Mouse (Mus musculus) right cerebral cortex, postnatal 25 days (tissue): ENCODE data around the gene Ankrd54.
"Not testable (repeated sequence)": the region's sequence is repeated elsewhere in the genome, so short reads cannot be mapped to it uniquely, and the experiment has no call there.

ENCODE experiments used
- DNase-seq: peaks from one replicate; pipeline ENCODE4 v3.0.0; 2022

Gene Ankrd54

GRCm38 (mm10) chr15:79040501-79041416 lies 21.9 kb downstream of the Ankrd54 start:
- DNase-seq = no peak

DNA sequence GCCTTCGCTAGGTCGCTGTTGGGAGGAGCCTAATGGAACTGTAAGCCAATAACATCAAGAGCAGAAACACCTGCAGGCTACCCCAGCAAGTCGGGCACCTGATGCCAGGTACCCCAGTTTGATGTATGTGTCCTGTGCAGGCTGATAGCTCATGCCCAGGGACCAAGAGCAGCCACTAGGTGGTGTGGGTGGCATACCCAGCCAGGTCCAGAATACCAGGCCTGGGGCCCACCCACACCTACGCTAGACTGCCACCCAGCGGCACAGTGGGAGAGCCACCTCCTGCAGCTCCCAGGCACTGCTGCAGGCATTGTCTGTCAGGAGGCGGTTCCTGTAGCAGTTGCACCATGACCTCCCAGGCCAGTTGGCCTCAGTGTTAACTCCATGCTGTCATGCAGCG lies 23.8 kb downstream of the Ankrd54 start:
- peak; percentile 51 for DNase-seq

DNA sequence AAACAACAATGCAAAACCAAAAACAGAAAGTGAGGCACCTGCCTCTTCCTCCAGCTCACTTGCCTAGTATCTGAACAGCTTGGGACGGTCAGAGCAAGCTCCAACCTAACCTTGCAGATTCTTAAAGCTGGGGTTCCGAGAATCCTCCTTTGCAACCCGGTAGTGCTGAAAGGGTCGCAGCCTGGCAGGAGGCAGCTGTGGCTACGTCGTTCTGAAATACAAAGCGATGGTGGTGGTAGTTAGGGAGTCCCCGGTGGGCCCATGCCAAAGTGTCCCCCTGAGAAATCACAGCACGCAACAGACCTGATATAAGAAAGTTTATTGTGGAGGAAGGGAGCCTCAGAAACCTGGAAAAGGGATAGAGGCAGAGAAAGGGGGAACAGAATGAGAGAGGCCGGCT lies 24.4 kb downstream of the Ankrd54 start:
- no peak for DNase-seq

GRCm38 (mm10) chr15:79037913-79038328 lies 24.8 kb downstream of the Ankrd54 start:
- DNase-seq = peak; percentile 49

GRCm38 (mm10) chr15:79031908-79032307 lies 30.8 kb downstream of the Ankrd54 start:
- not testable (repeated sequence) for DNase-seq

DNA sequence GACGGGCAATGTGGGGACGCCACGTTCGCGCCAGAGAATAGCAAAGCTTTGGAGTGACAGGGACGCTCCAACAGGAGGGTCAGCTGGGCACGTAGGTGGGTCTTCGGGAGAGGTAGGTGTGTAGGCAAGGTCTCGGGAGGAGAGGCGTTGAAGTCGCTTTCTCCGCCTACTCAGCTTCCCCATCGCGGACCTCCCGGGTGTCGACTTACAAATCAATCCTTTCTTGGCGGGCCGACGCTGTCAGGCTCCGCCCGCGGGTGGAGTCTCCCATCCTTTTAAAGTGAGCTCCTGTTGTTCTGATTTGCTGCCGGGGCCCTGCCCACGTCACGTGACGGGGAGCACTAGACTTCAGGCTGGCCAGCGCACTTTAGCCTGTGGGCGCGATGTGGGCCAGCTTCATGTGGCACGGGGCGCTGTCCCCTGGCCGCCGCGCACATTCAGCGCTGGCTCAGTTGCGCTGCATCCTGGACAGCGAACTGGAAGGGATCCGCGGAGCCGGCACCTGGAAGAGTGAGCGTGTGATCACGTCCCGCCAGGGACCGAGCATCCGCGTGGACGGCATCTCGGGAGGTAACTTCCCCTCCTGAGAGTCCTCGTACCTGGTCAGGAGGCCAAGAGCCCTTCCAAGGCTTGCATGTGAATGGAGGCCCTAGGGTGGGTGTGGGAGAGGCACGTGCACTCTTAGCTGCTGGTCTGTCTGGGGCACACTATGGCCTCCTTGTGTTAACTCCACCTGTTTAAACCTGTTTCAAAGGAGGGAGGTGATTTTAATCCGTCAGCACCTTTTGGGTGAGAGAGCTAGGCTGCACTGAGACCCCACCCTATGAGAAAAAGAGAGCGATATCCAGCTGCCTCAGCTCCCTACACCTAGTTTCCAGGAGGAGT lies 31.9 kb downstream of the Ankrd54 start:
- peak; percentile 89 for DNase-seq

- no peak for DNase-seq
Measured at GRCm38 (mm10) chr15:79029519-79030241, 33.0 kb downstream of the Ankrd54 start.

DNA sequence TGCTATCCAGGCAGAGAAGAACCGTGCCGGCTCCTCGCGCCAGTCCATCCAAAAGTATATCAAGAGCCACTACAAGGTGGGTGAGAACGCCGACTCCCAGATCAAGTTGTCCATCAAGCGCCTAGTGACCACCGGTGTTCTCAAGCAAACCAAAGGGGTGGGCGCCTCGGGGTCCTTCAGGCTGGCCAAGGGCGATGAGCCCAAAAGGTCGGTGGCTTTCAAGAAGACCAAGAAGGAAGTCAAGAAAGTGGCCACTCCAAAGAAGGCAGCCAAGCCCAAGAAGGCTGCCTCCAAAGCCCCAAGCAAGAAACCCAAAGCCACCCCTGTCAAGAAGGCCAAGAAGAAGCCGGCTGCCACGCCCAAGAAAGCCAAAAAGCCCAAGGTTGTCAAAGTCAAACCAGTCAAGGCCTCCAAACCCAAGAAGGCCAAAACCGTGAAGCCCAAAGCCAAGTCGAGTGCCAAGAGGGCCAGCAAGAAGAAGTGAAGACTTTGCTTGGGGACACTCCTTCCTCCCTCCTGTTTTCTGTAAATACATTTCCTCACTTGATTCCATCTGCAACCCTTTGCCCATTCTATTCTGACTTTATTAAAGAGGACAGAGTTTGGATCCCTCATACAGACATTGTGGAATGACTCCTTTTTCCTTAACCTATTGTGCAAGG lies 33.7 kb downstream of the Ankrd54 start:
- no peak for DNase-seq

GRCm38 (mm10) chr15:79028237-79028738 lies 34.4 kb downstream of the Ankrd54 start, which contains the start of gene H1f0:
TSS of gene H1f0 (plus strand) at chr15:79028450.
- peak; percentile 97 for DNase-seq

GRCm38 (mm10) chr15:79027291-79028205 lies 35.1 kb downstream of the Ankrd54 start:
- DNase-seq = no peak

GRCm38 (mm10) chr15:79026511-79027290 lies 36.0 kb downstream of the Ankrd54 start:
- DNase-seq = no peak

DNA sequence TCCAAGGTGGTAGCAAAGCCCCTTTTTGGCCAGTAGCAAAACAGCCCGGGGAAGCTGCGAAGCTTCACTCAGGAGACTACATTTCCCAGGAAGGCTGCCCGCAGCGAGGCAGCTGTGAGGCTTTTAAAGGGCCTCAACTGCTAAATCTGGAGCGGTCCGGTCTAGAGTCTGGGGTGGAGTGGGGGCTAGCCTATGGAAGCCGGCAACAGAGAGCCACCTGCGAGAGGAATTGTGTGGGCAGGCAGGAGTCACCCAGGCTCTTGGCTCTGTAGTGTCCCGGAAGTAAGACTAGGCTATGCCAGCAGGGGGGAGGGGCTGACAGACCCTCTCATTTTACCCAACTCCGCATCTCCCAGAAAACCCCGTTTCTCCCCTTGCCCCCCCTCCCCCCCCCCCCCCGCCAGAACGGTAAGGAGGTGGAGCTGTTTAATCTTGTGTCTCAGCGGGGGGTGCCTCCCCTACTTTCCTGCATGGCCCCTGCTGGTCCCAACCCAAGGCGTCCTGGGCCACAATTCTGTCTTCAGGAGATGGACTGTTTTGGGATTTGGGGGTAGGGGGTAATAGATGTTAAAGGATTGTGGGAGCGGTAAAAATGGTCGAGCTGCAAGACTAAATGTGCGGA lies 36.9 kb downstream of the Ankrd54 start:
- peak; percentile 45 for DNase-seq

GRCm38 (mm10) chr15:79023366-79023765 lies 39.3 kb downstream of the Ankrd54 start:
- DNase-seq = no peak

DNA sequence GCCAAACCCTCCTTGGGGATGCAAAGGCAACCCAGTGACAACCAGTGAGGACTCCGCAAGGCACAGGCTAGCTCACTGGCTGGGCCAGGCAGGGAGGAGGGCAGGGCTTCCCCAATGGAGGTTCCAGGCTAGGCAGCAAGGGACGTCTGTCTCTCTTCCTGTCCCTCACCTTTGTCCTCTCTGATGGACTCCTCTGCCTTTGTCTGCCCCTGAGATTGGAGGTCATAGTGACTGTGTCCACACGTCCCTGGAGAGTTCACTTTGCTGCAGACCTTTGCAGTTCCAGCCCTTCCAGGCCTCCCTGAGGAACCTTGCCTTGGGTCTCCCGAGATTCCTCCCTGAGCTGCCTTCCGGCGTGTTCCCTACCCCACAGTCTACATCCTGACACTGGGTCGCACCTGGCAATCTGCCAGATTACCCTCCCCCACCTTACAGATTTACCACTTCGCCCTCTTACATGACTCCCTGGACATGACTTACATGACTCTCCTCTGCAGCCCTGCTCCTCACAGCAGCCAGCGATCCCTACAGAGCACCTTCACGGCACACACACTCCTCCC lies 39.9 kb downstream of the Ankrd54 start:
- no peak for DNase-seq

GRCm38 (mm10) chr15:79018886-79019285 lies 43.8 kb downstream of the Ankrd54 start:
- no peak for DNase-seq

DNA sequence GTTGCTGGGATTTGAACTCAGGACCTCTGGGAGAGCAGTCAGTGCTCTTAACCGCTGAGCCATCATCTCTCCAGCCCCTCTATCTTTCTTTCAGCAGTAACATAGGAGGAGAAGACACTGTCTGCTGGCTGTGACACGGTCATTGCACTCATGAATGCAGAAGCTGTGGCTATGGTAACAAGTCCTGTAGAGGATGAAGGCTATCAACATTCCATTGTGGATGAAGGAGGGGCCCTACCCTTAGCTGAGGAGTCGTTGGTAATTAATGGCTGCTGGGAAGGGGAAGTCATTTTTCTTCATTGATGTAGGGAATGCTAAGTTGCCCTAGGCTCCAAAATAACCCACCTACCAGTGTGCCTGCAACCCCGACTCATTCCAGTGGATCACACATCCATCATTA lies 44.5 kb downstream of the Ankrd54 start:
- DNase-seq = no peak

GRCm38 (mm10) chr15:79013382-79013781 lies 49.3 kb downstream of the Ankrd54 start:
- DNase-seq = no peak

DNA sequence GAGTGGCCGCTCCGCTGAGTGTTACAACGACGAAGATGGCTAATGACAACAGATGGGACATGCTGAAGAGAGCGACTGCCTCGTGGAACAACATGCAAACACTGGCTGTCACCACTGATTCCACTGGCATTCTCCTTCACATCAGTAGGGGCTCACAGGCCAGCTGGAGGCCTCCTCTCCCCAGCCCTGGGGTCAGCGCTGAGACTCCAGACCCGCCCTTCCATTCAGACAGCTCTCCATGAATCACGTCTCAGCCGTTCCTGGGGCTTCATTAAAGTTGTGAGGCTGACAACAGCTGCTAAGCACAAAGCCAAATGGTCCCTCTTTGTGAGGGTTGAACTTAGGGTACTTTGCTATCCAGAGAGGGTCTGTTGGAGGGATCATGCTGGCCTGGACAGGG lies 51.1 kb downstream of the Ankrd54 start:
- DNase-seq = no peak

DNA sequence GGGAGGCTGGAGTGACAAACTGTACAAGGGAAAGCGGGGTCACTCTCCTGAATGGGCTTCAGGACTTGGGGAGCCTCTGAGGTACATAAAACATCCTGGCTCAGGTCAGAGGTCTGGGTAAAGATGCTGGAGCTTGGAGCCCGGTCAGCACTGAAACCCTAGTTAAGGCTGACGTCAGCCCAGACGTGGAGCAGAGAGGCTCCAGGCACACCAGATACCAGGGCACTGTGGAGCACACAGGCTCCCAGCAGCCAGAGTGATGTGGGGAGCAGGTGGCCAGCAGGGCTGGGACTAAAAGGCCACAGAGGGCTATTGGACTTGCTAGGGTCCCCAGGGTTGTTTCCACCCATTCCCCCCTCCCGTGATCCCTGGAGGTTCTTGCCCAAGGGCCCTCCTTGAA lies 53.0 kb downstream of the Ankrd54 start:
- no peak for DNase-seq
